Mouse (Mus musculus) spleen, adult 2 months (tissue): ENCODE results near the gene Carns1. TPM values are rescaled to one million over a fixed set of nuclear protein-coding genes. Genes with fewer than 3 reads are reported as not detected.

Source experiments
- DNase-seq, 2 experiments: peaks; one replicate each; pipeline versions ENCODE4 v3.0.0 to v3.0.0-alpha.2; 2012 to 2021; ENCODE audit warnings: low spot score in 2 of 2, low read depth in 1 of 2
- H3K27ac ChIP-seq: fragments of 200-500 bp; 2 replicates; pipeline ENCODE4 v1.5.1; 2012; ENCODE audit warnings: low read length, inconsistent platforms; ENCODE audit not compliant: insufficient read depth
- H3K27me3 ChIP-seq: fragments of 200-500 bp; 2 replicates; pipeline ENCODE4 v1.6.1; 2012; ENCODE audit warnings: mild to moderate bottlenecking, moderate library complexity, low read length, inconsistent platforms; ENCODE audit not compliant: control insufficient read depth, insufficient read depth
- H3K36me3 ChIP-seq: fragments of 200-500 bp; 2 replicates; pipeline ENCODE4 v1.6.1; 2012; ENCODE audit warnings: mild to moderate bottlenecking, low read length, inconsistent platforms; ENCODE audit not compliant: control insufficient read depth, insufficient read depth
- H3K4me1 ChIP-seq: fragments of 200-500 bp; 2 replicates; pipeline ENCODE4 v1.6.1; 2011; ENCODE audit warnings: inconsistent platforms; ENCODE audit not compliant: control insufficient read depth, insufficient read depth, insufficient read length
- H3K4me3 ChIP-seq: fragments of 200-500 bp; 2 replicates; pipeline ENCODE4 v1.5.1; 2011; ENCODE audit warnings: mild to moderate bottlenecking, inconsistent platforms; ENCODE audit not compliant: insufficient read depth, insufficient read length; ENCODE audit errors: extremely low read depth
- CTCF ChIP-seq: fragments of 200-500 bp; IDR thresholded peaks from 2 replicates; pipeline ENCODE4 v1.5.1; 2011; ENCODE audit warnings: mild to moderate bottlenecking, inconsistent platforms; ENCODE audit not compliant: insufficient read depth, insufficient read length, insufficient replicate concordance; ENCODE audit errors: extremely low read depth
- POLR2A ChIP-seq: fragments of 200-500 bp; IDR thresholded peaks from 2 replicates; pipeline ENCODE4 v1.6.1; 2011; ENCODE audit warnings: low read depth, low read length, inconsistent platforms
- WGBS: fragments of 180-500 bp; shearing (Covaris S2); methylation state at CpG from one replicate; pipeline ENCODE4 v1.1.7; 2018; 5-methylcytosine and 5-hydroxymethylcytosine counted together
- polyA plus RNA-seq: library from polyadenylated mRNA; depleted of rRNA; stranded (reverse); fragments of >200 nt; gene quantifications from 2 replicates; pipeline ENCODE4 v1.2.3, GENCODE M21; 2012

The Carns1 gene
- polyA plus RNA-seq, 1 experiment = 52.0 TPM

DNA sequence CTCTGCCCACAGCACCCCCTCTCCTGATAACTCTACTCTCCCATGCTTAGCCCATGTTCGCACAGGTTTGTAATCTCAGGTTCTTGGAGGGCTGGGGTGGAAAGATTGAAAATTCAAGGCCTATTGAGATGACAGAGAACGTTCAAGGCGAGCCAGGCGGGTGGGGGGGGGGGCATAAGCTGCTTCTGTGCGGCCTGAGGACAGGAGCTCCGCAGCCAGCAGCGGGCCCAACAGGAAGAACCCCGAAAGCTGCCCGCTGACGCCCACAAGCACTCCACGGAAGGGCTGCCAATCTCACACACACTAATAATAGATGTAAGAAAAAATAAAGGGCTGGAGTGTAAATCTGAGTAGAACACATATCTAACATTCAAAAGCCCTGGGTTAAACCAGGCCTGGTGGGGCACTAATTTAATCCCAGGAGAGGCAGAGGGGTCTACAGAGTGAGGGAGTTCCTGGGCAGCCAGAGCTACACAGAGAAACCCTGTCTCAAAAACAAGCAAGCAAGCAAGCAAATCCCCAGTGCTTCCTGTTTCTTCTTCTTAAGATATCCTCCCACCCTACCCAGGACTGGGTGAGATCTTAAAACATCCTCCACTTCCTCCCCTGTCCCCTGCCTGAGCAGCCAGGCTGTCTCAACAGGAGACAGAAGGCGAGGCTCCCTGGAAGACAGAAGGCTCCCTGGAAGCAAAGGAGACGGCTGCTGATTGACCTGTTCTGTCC lies 28.5 kb upstream of the Carns1 start:
- DNase-seq = peak in 1 of 2 experiments; percentile 61
- Histone ChIP-seq H3K36me3 (no peaks in the 10 kb centered on the region; the same call in 1 of the 2 replicates), H3K27me3 (no peaks in the 10 kb centered on the region), H3K4me1 (peaks cover 35% of the 10 kb centered on the region), H3K27ac (peak overlapping the region; percentile 88), H3K4me3 (peak overlapping the region; percentile 27; the same call in 1 of the 2 replicates)
- TF ChIP-seq CTCF (no peak), POLR2A (peak; percentile 65)
- 7% methylated on average over 13 of the region's 13 CpGs for WGBS

DNA sequence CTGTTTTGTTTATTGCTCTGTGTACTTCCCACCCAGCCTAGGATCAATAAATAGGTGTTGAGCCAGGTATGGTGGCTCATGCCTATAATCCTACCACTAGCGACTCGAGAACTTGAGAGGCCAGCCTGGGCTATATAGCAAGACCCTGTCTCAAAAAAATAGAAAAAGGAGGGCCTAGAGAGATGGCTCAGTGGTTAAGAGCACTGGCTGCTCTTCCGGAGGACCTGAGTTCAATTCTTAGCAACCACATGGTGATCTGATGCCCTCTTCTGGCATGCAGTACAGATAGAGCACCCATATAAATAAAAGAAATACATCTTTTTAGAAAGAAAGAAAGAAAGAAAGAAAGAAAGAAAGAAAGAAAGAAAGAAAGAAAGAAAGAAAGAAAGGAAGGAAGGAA lies 27.9 kb upstream of the Carns1 start:
- Histone ChIP-seq H3K27me3 (no peaks in the 10 kb centered on the region), H3K4me1 (peaks cover 33% of the 10 kb centered on the region), H3K4me3 (no peak overlapping the region), H3K36me3 (peaks cover under 1% of the 10 kb centered on the region; the same call in 1 of the 2 replicates), H3K27ac (peak overlapping the region; percentile 88)
- TF ChIP-seq POLR2A (no peak), CTCF (no peak)
- 23% methylated on average over 3 of the region's 3 CpGs for WGBS
- DNase-seq = no peak

DNA sequence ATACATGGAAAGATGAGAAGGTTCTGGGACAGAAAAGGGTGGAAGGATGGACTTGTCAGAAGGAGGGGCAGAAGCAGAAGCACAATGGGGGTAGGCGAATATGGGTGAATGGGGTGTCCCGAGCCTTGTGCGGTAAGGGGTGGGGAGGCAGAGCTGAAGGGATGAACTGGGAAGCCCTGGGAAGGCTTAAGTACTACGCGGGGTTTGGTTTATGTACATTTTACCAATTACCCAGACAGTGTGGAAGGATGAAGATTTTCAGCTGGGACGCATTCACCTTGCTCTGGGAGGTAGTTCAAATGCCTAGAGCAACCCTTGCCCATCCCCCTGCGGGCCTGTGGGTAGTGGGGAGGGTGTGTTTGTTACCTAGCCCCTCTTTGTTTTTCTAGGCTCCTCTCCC lies 26.9 kb upstream of the Carns1 start:
- peaks cover 4% of the 10 kb centered on the region; the same call in 1 of the 2 replicates for H3K36me3 ChIP-seq
- peaks cover 33% of the 10 kb centered on the region for H3K4me1 ChIP-seq
- TF ChIP-seq CTCF (no peak), POLR2A (no peak)
- 64% methylated on average over 7 of the region's 7 CpGs for whole genome bisulfite sequencing
- peak overlapping the region; percentile 88 for H3K27ac ChIP-seq
- no peaks in the 10 kb centered on the region for H3K27me3 ChIP-seq
- DNase-seq = no peak
- H3K4me3 ChIP-seq = peak overlapping the region; percentile 86

DNA sequence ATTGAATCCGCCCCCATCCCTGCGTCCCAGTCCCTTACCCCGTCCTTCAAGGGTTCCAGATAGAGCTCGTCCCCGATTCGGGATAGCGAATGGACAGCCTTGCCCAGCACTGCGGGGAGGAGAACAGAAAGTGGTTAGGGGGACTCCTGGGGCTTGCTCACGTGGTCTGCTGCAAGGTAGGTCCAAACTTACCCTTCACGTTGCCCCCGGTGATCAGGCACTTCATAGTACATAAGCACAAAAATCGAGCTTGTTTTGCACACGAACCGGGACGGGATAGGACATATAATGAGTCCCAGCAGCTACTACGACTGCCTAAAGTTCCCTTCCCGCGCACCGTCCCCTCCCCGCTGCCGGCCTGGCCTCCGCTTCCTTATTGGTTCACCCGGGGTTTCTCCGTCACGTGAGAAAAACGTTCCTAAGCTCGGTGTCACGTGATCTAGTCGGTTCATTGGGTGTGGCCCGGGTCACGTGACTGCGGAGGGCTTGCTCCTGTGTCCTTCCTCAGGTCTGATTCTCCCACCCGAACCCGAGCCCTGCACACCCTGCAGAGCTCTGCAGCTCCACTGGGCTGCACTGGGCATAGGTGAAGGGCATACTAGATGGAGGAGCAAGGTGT lies 26.1 kb upstream of the Carns1 start, which contains the start of gene Rad9a:
Gene Rad9a (minus strand): TSS at position 372 of the 619 bp plus-strand sequence.
- H3K36me3 ChIP-seq = peaks cover 8% of the 10 kb centered on the region
- no peaks in the 10 kb centered on the region for H3K27me3 ChIP-seq
- peaks cover 33% of the 10 kb centered on the region for H3K4me1 ChIP-seq
- TF ChIP-seq CTCF = no peak
- peak; percentile 26 for TF ChIP-seq POLR2A
- H3K27ac ChIP-seq = peak within 1 kb of the TSS; percentile 88
- DNase-seq = peak; percentile 93 to 98
- under 1% methylated on average over 34 of the region's 34 CpGs for WGBS
- peak within 1 kb of the TSS; percentile 86 for H3K4me3 ChIP-seq

DNA sequence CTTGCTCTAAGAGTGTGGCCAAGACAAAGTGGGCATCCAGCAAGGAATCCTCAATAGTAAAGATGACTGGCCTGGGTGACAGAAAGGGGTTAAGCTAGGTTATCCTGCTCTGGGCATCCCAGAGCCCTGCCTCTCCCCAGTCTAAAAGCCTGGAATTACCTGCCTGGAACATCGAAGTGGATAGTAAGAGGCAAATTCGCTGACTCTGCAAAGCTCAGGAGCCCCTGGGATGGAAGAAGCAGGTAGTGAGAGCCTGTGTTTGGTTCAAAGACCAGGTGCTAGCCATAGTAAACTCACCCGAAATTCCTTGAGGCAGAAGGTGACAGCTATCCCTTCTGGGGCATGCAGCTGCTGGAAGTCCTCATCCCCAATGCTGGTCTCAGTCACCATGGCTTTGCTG lies 21.9 kb upstream of the Carns1 start:
- TF ChIP-seq POLR2A = no peak
- TF ChIP-seq CTCF = no peak
- Histone ChIP-seq H3K4me1 (peaks cover 29% of the 10 kb centered on the region; the same call in 1 of the 2 replicates), H3K27ac (no peak overlapping the region; the same call in 1 of the 2 replicates), H3K4me3 (no peak overlapping the region), H3K27me3 (no peaks in the 10 kb centered on the region), H3K36me3 (peaks cover 40% of the 10 kb centered on the region)
- DNase-seq = no peak
- WGBS = 87% methylated on average over 3 of the region's 3 CpGs

GRCm38 (mm10) chr19:4196548-4196947 lies 21.3 kb upstream of the Carns1 start:
- peaks cover 40% of the 10 kb centered on the region for H3K36me3 ChIP-seq
- H3K27ac ChIP-seq = peak overlapping the region; percentile 11; the same call in 1 of the 2 replicates
- H3K4me3 ChIP-seq = no peak overlapping the region
- WGBS = 19% methylated on average over 5 of the region's 5 CpGs
- TF ChIP-seq CTCF = no peak
- no peak for TF ChIP-seq POLR2A
- no peak for DNase-seq
- no peaks in the 10 kb centered on the region for H3K27me3 ChIP-seq
- H3K4me1 ChIP-seq = peaks cover 23% of the 10 kb centered on the region; the same call in 1 of the 2 replicates

- WGBS = 49% methylated on average over 2 of the region's 2 CpGs
- peaks cover 23% of the 10 kb centered on the region; the same call in 1 of the 2 replicates for H3K4me1 ChIP-seq
- no peak for DNase-seq
- H3K4me3 ChIP-seq = no peak overlapping the region
- peak overlapping the region; percentile 11; the same call in 1 of the 2 replicates for H3K27ac ChIP-seq
- no peaks in the 10 kb centered on the region for H3K27me3 ChIP-seq
- TF ChIP-seq CTCF (no peak), POLR2A (no peak)
- peaks cover 40% of the 10 kb centered on the region for H3K36me3 ChIP-seq
These were observed 20.8 kb upstream of the Carns1 start for GRCm38 (mm10) chr19:4196048-4196447.
